Mouse (Mus musculus): ENCODE measurements around the gene Abhd11.

DNA sequence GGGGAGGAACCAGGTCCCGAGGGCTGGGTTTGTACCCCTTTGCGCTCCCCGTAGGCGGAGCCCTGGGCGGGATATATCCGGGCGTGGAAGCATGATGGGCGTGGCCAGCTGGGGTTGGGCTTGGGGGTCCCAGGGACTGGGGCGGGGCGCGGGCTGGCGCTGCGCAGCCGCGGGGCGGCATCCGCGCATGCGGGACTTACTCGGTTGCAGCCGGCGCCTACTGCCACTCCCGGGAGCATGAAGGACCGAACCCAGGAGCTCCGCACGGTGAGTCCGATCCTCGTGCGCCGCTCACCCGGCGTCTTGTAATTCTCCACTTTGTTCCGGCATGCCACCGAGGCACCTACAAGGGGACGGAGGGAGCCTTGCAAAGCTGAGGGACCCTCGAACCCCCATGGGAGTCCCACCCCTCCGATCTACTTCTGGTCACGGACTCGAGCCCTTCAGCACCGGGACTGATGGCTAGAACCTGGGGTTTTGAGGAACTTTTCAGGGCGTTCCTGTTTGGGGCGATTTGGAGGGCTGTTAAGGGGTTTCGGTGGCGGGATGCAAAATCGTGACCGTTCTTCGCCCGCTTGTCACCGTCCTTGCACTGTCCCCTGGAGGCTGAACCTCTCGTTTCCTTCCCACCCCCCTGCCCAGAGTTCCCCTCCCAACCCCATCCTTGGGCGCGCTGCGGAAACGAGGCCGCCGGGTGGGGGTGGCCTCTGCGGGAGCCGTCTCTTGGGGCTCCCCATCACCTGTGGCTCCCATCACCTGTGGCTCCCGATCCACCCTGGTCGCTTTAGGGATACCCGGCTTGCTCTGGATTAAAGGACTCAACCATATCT, 14.6 kb downstream of the Abhd11 start, which contains the start of gene Stx1a:
- TF ChIP-seq GATA1 (IDR thresholded peaks at IDR 0.05; ENCODE audit: borderline replicate concordance, low read length) (no peak), CTCF (IDR thresholded peaks at IDR 0.05; ENCODE audit: low read depth, low read length) (no peak)
